Mouse (Mus musculus): ENCODE results near the gene Gnai3. TPM values are rescaled to one million over a fixed set of nuclear protein-coding genes. Genes with fewer than 3 reads are reported as not detected.

Gene Gnai3
- 16.4 and 17.1 TPM in 2 replicates for polyA plus RNA-seq (2012)

DNA sequence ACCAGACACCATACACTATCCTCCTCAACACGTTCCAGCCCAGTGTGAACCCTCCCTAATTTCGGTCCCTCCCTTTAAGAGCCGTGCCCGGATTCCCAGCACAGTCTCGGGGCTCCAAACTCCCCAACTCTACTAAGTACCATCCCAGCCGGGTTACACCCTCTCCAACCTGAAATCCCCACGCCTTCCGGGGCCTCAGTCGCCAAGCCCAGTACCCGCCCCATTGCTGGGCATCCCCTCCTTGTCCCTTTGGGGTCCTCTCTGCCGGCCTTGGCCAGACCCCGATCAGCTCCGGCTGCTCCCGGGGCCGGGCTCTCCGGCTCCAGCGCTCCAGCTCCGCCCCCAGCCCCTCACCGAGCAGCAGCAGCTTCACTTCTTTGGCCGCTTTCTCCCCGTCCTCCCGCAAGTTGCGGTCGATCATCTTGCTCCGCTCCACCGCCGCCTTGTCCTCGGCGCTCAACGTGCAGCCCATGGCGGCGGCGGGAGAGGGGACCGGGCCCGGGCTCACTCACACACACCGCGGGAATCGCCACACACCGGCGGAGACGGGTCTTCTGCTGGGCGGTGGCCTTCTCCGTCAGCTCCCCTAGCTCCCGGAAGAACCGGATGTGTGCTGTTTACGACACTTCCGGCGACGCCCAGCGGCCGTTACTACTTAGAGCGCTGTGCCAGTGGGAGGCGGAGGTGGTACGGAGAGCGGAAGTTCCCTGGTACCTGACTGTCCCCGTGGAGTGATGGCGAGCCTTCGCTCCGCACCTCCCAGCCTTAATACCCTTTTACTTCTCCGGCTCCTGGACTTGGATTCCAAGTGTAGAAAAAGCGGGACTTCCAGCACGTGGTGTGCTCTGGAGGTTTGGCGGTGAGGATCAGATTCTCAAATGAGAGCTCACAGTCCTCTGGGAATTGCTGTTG, at the start of gene Gnai3:
Gene Gnai3 (minus strand): TSS at position 613 of the 912 bp plus-strand sequence.

DNA sequence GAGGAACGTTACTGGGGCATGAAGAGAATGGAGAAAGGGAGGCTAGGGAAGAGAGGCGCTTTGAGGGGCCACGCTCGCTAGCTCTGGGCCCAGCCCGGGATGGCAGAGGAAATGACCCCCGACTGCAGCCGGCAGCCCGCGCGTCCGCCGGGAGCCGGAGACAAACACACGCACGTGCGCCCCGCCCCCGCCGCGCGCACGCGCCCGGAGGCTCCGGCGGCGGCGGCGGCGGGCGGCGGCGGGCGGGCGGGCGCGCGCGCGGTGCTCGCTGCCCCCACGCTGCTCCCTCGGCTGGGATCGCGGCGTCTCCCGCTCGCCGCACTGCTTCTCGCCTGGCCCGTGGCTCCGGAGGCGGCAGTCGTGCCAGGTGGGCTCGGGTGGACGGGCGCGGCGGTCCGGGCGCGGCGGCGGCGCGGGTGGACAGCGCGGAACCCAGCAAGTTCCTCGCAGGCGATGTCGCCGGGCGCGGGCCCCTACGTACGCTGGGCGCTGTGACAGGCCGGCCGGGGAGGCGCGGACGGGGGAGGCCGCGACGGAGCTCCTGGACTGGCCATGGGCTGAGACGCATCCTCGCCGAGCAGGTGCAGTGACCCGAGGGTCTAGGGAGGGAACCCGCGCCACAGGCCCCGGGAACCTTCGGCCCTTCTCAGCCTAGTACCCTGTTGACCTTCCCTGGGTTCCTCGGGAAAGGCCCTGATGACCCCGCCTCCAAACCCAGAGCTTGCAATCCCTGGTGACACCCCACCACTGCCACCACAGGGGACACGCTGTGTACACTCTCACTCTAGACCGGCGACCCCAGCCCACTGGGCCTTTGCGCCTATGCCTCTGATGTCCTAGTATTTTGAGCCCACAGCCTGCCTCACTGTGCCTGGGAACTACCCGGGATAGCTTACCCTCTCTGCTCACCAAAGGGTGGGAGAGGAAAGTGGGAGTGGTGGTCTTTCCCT, 40.4 kb upstream of the Gnai3 start, which contains the start of gene Amigo1:
Gene Amigo1 (plus strand): TSS at position 238 of the 950 bp plus-strand sequence.

DNA sequence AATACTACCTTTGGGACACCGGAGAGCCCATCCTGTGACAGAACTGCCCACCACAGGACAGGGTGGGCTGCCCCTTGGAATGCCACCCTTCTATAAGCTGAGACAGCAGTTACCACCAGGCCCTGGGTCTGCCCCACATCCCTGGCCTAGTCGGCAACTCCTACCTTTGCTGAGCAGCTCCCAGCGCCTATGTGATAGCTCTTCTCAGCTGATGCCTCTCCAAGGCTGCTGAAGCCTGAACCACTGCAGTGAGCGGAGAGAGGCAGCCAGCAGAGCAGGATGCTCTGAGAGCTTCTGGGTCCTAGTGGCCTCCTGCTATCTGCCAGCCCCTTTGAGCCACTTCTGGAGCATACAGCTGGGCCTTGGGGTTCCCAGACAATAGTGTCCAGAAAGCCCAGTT, 8.7 kb upstream of the Gnai3 start, which contains the start of gene Gpr61:
Gene Gpr61 (minus strand): TSS at position 227 of the 400 bp plus-strand sequence.

DNA sequence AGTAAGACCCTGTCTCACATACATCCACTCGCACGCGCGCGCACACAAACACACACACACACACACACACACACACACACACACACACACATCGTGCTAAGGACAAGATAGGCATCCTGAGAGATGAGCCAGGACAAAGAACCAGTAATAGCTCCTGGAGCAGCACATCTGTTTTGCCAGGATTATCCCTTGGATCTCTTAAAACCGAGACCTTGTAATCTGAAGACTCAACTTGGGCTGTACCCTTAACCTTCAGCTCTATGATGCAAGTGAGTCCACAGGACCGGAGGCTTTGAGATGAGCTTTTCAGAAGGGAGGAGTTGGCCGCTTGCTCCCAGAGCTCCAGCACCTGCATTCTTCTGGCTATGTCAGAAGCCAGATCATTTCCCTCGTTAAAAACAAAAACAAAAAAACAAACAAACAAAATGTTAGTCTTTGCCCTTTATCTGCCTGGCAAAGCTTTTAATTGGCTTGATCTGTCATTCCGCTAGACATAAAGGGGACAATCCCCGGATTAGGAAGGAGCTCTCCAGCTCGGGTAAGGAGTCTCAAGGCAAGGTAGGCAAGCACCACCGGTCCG, 53.3 kb downstream of the Gnai3 start, which contains the start of gene Gnat2:
Gene Gnat2 (plus strand): TSS at position 254 of the 580 bp plus-strand sequence.

DNA sequence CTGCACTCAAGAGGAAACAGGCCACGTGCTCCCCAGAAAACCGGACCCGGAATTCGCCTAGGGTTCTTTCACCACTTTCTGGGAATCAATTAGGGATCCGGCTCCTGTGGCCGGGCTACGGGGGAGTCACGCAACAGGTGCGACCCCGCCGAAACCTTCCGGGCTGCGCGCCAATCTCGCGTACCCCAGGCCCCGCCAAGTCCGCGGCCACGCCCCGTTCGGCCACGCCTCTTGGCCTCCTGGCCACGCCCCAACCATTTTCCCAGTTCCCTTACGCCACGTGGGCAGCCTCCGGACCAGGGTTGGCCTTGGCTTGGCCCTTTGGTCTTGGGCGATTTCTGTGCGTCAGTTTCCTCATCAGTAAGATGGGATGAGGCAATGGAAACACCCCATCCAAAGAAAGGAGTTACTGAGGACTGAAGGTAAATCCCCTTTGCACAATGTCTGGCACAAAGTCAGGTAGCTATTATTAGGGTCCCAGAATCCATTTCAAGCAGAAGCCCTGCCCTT, 59.4 kb downstream of the Gnai3 start, which contains the start of gene Ampd2:
Gene Ampd2 (minus strand): TSS at position 182 of the 510 bp plus-strand sequence.

Other genes with a start within 250 kb of the Gnai3 start
- gene Gstm7, start 214.3 kb downstream of the Gnai3 start, polyA plus RNA-seq (2012), result 0.64 and 0.97 TPM in 2 replicates
- not detected in 2 replicates for gene Gstm6, start 202.4 kb downstream of the Gnai3 start, polyA plus RNA-seq (2012)
- not detected in 2 replicates for gene Gstm3, start 176.9 kb downstream of the Gnai3 start, polyA plus RNA-seq (2012)
- 0.16 and 0.23 TPM in 2 replicates for gene Gstm2, start 159.7 kb downstream of the Gnai3 start, polyA plus RNA-seq (2012)
- gene Gstm1, start 128.2 kb downstream of the Gnai3 start, polyA plus RNA-seq (2012), result 1,063 and 2,187 TPM in 2 replicates
- 2.9 and 4.4 TPM in 2 replicates for gene Gstm4, start 101.3 kb downstream of the Gnai3 start, polyA plus RNA-seq (2012)
- 238 and 248 TPM in 2 replicates for gene Ampd2, start 59.5 kb downstream of the Gnai3 start, polyA plus RNA-seq (2012)
- gene Gnat2, start 53.4 kb downstream of the Gnai3 start, polyA plus RNA-seq (2012), result 0.36 and 1.00 TPM in 2 replicates
- not detected in 2 replicates for gene Gpr61, start 8.7 kb upstream of the Gnai3 start, polyA plus RNA-seq (2012)
- gene Amigo1, start 40.2 kb upstream of the Gnai3 start, polyA plus RNA-seq (2012), result 3.5 and 4.2 TPM in 2 replicates
- gene Cyb561d1, start 55.1 kb upstream of the Gnai3 start, polyA plus RNA-seq (2012), result 6.5 and 6.8 TPM in 2 replicates
- gene Atxn7l2, start 64.8 kb upstream of the Gnai3 start, polyA plus RNA-seq (2012), result 35.0 and 51.9 TPM in 2 replicates
- gene Sypl2, start 80.5 kb upstream of the Gnai3 start, polyA plus RNA-seq (2012), result 0.16 TPM in 1 of 2 replicates, not detected in the other
- 4.4 and 5.0 TPM in 2 replicates for gene Psma5, start 110.8 kb upstream of the Gnai3 start, polyA plus RNA-seq (2012)
- gene Sort1, start 137.9 kb upstream of the Gnai3 start, polyA plus RNA-seq (2012), result 16.8 and 24.8 TPM in 2 replicates
- gene Mybphl, start 218.8 kb upstream of the Gnai3 start, polyA plus RNA-seq (2012), result not detected in 2 replicates
- 21.2 and 22.0 TPM in 2 replicates for gene Psrc1, start 237.7 kb upstream of the Gnai3 start, polyA plus RNA-seq (2012)